Mouse (Mus musculus) stomach, postnatal 0 days (tissue): Measurements from ENCODE around the gene Abhd17c. TPM values are rescaled to one million over a fixed set of nuclear protein-coding genes. Genes with fewer than 3 reads are reported as not detected.

ENCODE experiments used
- ATAC-seq: fragments of 200-750 bp; cut with Nextera tagmentation; 2 replicates; pipeline ENCODE4 v1.8.0; 2017; ENCODE audit not compliant: low FRiP score, low TSS enrichment
- DNase-seq: peaks from one replicate; pipeline ENCODE4 v3.0.0-alpha.2; 2016; ENCODE audit warnings: low spot score
- H3K27ac ChIP-seq: fragments of 300-500 bp; sonication (generic); replicated peaks from 2 replicates; pipeline ENCODE4 v1.5.1; 2014; ENCODE audit warnings: mild to moderate bottlenecking, control low read depth
- H3K27me3 ChIP-seq: fragments of 300-500 bp; sonication (generic); 2 replicates; pipeline ENCODE4 v1.6.1; 2014; ENCODE audit warnings: low read length; ENCODE audit not compliant: control insufficient read depth, insufficient read depth
- H3K36me3 ChIP-seq: fragments of 300-500 bp; sonication (generic); 2 replicates; pipeline ENCODE4 v1.6.1; 2014; ENCODE audit warnings: low read length, mixed read lengths; ENCODE audit not compliant: control insufficient read depth, insufficient read depth
- H3K4me1 ChIP-seq: fragments of 300-500 bp; sonication (generic); replicated peaks from 2 replicates; pipeline ENCODE4 v1.6.1; 2014; ENCODE audit warnings: antibody characterized with exemption; ENCODE audit not compliant: control insufficient read depth, insufficient read depth
- H3K4me2 ChIP-seq: fragments of 300-500 bp; sonication (generic); replicated peaks from 2 replicates; pipeline ENCODE4 v1.6.1; 2014; ENCODE audit warnings: low read depth, mild to moderate bottlenecking, control low read depth, moderate library complexity
- H3K4me3 ChIP-seq: fragments of 300-500 bp; sonication (generic); 2 replicates; pipeline ENCODE4 v1.5.1; 2014; ENCODE audit warnings: low read depth, low read length, control low read depth
- H3K9ac ChIP-seq: fragments of 300-500 bp; sonication (generic); 2 replicates; pipeline ENCODE4 v1.6.1; 2014; ENCODE audit warnings: mild to moderate bottlenecking, low read length, control low read depth, mixed read lengths
- H3K9me3 ChIP-seq: fragments of 300-500 bp; sonication (generic); 2 replicates; pipeline ENCODE4 v1.6.1; 2016; ENCODE audit warnings: low read length; ENCODE audit not compliant: control insufficient read depth
- CTCF ChIP-seq: IDR thresholded peaks from 2 replicates; pipeline ENCODE4 v1.5.1; 2016; ENCODE audit warnings: antibody characterized with exemption, low read depth, mild to moderate bottlenecking, moderate library complexity
- EP300 ChIP-seq: optimal IDR thresholded peaks from 2 replicates; pipeline ENCODE3; 2016; ENCODE audit warnings: antibody characterized with exemption
- WGBS: fragments of 180-500 bp; shearing (Covaris S2); extraction: QIAGEN DNeasy Blood & Tissue Kit; methylation state at CpG from one replicate; pipeline ENCODE4 v1.1.7; 2014; 5-methylcytosine and 5-hydroxymethylcytosine counted together
- polyA plus RNA-seq: library from polyadenylated mRNA; unstranded; fragments of >200 nt; fragmentation: Nextera tagmentation; extraction: Ambion mirVana; gene quantifications from 2 replicates; pipeline ENCODE4 v1.2.1, GENCODE M21; 2015

Abhd17c gene
- polyA plus RNA-seq, 1 experiment from 2014 or later: 59.7 TPM

DNA sequence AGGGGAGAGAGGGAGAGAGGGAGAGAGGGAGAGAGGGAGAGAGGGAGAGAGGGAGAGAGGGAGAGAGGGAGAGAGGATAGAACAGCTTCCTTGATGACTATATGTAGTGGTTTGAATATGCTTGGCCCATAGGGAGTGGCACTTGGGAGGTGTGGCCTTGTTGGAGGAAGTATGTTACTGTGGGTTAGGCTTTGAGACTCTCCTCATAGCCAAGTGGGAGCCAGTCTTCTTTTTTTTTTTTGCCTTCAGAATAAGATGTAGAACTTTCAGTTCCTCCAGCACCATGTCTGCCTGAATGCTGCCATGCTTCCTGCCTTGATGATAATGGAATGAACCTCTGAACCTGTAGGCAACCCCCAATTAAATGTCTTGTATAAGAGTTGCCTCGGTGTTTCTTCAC, 49.1 kb downstream of the Abhd17c start:
- Histone ChIP-seq H3K27ac (no peak overlapping the region), H3K4me1 (no peaks in the 10 kb centered on the region), H3K9ac (no peak overlapping the region), H3K36me3 (no peaks in the 10 kb centered on the region), H3K27me3 (no peaks in the 10 kb centered on the region), H3K4me3 (no peak overlapping the region), H3K4me2 (no peak overlapping the region), H3K9me3 (no peaks in the 10 kb centered on the region)
- WGBS: 83% methylated on average over 1 of the region's 1 CpGs
- ATAC-seq: peak; percentile 57; the same call in 1 of the 2 replicates
- no peak for TF ChIP-seq EP300
- no peak for DNase-seq

DNA sequence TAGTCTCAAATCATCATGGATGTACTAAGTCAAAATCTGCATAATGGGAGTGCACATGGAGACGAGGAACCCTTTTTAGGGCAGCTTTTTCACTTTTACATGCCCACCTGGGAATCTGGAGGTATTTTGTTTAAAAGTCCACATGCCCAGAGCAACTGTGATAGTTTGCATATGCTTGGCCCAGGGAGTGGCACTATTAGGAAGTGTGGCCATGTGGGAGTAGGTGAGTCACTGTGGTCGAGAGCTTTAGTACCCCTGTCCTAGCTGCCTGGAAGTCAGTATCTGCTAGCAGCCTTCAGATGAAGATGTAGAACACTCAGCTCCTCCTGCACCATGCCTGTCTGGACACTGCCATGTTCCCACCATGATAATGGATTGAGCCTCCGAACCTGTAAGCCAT, 51.0 kb downstream of the Abhd17c start:
- H3K9me3 ChIP-seq: no peaks in the 10 kb centered on the region
- 71% methylated on average over 3 of the region's 3 CpGs for WGBS
- H3K27ac ChIP-seq: no peak overlapping the region
- no peak overlapping the region for H3K4me3 ChIP-seq
- no peaks in the 10 kb centered on the region for H3K4me1 ChIP-seq
- DNase-seq (no peak), ATAC-seq (no peak)
- no peak overlapping the region for H3K4me2 ChIP-seq
- H3K36me3 ChIP-seq: no peaks in the 10 kb centered on the region
- H3K27me3 ChIP-seq: no peaks in the 10 kb centered on the region
- TF ChIP-seq CTCF (no peak), EP300 (no peak)
- no peak overlapping the region for H3K9ac ChIP-seq

DNA sequence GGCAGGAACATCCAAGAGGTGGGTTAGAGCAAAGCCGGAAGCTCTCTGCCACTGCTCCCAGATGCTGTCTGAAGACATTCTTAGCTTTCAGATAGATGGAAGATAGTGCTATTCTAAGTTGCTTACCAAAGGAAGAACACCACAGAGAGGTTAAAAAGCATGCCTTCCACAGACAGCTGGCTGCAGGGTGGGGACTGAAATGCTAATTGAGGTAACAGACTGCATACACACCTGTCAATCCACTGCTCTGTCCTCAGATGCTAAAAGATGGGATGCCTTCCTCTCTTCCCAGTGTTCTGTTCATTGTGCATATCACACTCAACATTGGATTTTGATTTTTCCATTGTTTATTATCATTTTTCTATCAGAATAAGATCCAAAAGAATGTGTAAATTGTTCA, 53.6 kb downstream of the Abhd17c start:
- H3K4me1 ChIP-seq: no peaks in the 10 kb centered on the region
- H3K9ac ChIP-seq: no peak overlapping the region
- ATAC-seq: no peak
- H3K4me2 ChIP-seq: no peak overlapping the region
- no peaks in the 10 kb centered on the region for H3K36me3 ChIP-seq
- H3K9me3 ChIP-seq: no peaks in the 10 kb centered on the region
- no peaks in the 10 kb centered on the region for H3K27me3 ChIP-seq
- no peak overlapping the region for H3K27ac ChIP-seq
- 87% methylated on average over 1 of the region's 1 CpGs for WGBS
- no peak for DNase-seq
- no peak overlapping the region for H3K4me3 ChIP-seq
- TF ChIP-seq CTCF (no peak), EP300 (no peak)

DNA sequence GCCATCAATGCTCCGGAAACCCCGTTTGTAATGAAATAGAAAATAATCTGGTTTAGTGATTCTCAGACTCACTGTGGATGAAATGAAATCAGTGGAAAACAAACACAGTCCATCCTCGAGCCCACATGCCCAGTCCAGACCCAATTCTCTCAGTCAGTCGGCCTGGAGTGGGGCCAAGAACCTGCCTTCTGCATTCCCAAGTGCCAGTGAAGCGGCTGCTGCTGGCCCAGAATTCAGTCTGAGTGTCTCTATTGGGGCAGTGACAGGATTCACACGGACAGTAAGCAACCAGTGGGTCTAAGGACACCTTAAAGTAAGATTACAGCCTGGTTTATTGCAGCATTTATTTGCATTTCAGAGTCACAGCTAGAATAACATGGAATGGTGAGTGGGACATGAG, 55.2 kb downstream of the Abhd17c start:
- Histone ChIP-seq H3K36me3 (no peaks in the 10 kb centered on the region), H3K27ac (no peak overlapping the region), H3K27me3 (no peaks in the 10 kb centered on the region), H3K4me1 (no peaks in the 10 kb centered on the region), H3K9me3 (no peaks in the 10 kb centered on the region), H3K4me2 (no peak overlapping the region), H3K4me3 (no peak overlapping the region), H3K9ac (no peak overlapping the region)
- ATAC-seq (no peak), DNase-seq (no peak)
- WGBS: 59% methylated on average over 6 of the region's 6 CpGs
- TF ChIP-seq EP300: no peak

DNA sequence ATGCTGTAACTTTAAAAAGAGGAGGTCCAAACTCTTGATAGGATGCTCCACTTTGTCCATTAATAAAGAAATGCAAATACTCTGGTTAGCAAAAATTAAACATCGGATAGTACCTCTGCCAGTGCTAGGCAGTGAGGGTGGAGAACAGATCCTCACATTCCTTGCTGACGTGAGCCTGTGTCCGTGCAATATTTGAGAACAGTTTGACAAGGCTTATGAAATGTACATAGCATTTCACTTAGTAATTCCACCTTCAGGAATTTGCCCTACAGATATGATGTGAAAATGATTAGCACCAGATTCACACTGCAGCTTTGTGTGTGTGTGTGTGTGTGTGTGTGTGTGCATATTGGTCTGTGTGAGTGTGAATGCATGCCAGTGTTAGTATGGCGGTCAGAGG, 60.9 kb downstream of the Abhd17c start:
- TF ChIP-seq CTCF: no peak
- no peak for TF ChIP-seq EP300
- Histone ChIP-seq H3K4me3 (no peak overlapping the region), H3K27me3 (no peaks in the 10 kb centered on the region; the same call in 1 of the 2 replicates), H3K27ac (no peak overlapping the region), H3K4me1 (no peaks in the 10 kb centered on the region), H3K9ac (no peak overlapping the region), H3K9me3 (no peaks in the 10 kb centered on the region), H3K36me3 (no peaks in the 10 kb centered on the region), H3K4me2 (no peak overlapping the region)
- ATAC-seq: no peak
- DNase-seq: no peak
- WGBS: 50% methylated on average over 4 of the region's 4 CpGs

DNA sequence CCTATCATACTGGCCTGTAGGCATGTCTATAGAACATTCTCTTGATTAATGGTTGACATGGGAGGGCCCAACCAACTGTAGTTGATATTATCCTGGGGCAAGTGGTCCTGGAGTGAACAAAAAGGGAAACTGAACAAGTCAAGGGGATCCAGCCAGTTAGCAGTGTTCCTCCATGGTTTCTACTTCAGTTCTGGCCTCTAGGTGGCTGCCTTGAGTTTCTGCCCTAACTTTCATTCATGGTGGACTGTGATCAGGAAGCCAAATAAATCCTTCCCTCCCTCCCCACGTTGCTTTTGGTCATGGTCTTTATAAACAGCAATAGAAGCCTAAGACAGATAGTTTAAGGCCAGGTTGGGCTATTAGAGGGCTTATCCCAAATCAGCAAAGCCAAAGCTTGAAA, 61.9 kb downstream of the Abhd17c start:
- H3K36me3 ChIP-seq: no peaks in the 10 kb centered on the region
- H3K27me3 ChIP-seq: peaks cover 6% of the 10 kb centered on the region
- H3K27ac ChIP-seq: no peak overlapping the region
- H3K4me1 ChIP-seq: no peaks in the 10 kb centered on the region
- DNase-seq (no peak), ATAC-seq (no peak)
- no peak overlapping the region for H3K4me2 ChIP-seq
- no peak for TF ChIP-seq EP300
- peak; percentile 73 for TF ChIP-seq CTCF
- 14% methylated on average over 1 of the region's 1 CpGs for WGBS
- H3K4me3 ChIP-seq: no peak overlapping the region
- H3K9me3 ChIP-seq: no peaks in the 10 kb centered on the region
- H3K9ac ChIP-seq: no peak overlapping the region
